Mouse (Mus musculus) central nervous system, embryonic 11.5 days (tissue): ENCODE measurements around the gene Litaf. TPM values are rescaled to one million over a fixed set of nuclear protein-coding genes. Genes with fewer than 3 reads are reported as not detected.

Source experiments
- polyA plus RNA-seq: library from polyadenylated mRNA; depleted of rRNA; stranded (reverse); fragments of >200 nt; gene quantifications from 2 replicates; pipeline ENCODE4 v1.2.3, GENCODE M21; 2012; rRNA removed

Gene Litaf
- 30.2 and 54.0 TPM in 2 replicates for polyA plus RNA-seq

DNA sequence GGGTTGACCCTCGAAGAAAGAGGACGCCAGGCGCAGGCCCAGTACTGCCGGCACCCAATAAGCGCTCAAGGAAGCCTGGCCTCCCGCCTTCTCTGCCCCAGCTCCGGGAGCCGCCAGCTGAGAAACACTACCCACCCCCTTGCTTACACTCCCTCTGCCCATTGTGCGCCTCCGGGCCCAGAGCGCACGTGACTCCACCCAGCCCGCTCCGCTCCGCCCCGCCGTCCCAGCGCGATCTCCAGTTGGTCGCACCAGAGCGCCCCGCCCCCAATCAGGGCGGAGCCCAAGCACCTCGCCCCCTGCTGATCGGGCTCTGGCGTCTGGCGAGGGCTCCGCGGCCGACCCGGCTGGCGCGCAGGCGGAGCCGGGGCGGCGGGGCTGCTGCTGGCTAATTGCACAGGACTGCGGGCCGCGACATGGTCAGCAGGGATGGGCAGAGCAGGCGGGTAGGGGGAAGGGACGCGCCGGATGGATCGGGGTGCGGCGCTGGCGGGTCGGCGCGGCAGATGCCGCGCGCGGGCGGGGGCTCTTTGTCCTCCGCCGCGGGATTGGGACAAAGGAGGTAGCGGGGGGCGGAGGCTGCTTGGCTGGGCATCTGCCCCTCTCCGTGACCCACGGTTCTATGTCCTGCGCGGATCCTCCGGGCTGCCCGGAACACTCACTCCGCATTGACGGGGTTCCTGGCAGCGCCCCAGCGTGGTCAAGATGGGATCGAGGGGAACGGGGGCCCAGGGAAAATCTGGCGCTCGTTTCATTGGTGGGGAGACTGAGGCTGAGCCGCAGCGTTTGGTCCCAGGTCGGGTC is at the start of gene Litaf:
Litaf (minus strand) TSS at position 129 of the 804 bp plus-strand sequence.

DNA sequence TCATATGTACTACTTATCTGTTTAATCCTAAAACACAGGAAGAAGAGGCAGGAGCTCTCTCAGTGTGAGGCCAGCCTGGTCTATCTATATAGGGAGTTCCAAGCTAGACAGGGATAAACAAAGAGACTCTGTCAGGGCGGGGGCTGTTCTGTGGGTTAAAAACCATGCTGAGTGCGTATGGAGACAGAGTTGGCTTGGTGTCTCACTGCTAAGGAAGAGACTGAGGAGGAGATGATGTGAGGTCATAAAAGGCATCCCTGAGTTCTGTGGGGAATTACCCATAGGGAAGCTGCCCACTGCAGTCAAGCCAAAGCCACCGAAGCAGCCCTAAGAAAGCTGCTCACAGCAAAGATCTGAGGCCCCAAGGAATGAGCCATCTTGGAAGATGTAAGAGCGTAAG is 5.3 kb downstream of the Litaf start, which contains the start of gene Snn:
Snn (plus strand) TSS at position 301 of the 400 bp plus-strand sequence.

Other genes with a start within 250 kb of the Litaf start
- 7.0 and 7.5 TPM in 2 replicates for gene Rmi2, start 231.1 kb downstream of the Litaf start, polyA plus RNA-seq
- gene Snn, start 5.2 kb downstream of the Litaf start, polyA plus RNA-seq: 113 and 168 TPM in 2 replicates
- gene Txndc11, start 68.5 kb upstream of the Litaf start, polyA plus RNA-seq: 17.1 and 23.0 TPM in 2 replicates
- gene Zc3h7a, start 110.2 kb upstream of the Litaf start, polyA plus RNA-seq: 161 and 163 TPM in 2 replicates
- 122 and 125 TPM in 2 replicates for gene Rsl1d1, start 137.2 kb upstream of the Litaf start, polyA plus RNA-seq
- 76.0 and 79.1 TPM in 2 replicates for gene Gspt1, start 188.2 kb upstream of the Litaf start, polyA plus RNA-seq
- gene Tnfrsf17, start 247.7 kb upstream of the Litaf start, polyA plus RNA-seq: 0.12 TPM in 1 of 2 replicates, not detected in the other